Mouse (Mus musculus): ENCODE data around the gene Mamdc2. TPM values are rescaled to one million over a fixed set of nuclear protein-coding genes. Genes with fewer than 3 reads are reported as not detected.
"Not testable (repeated sequence)": the region's sequence is repeated elsewhere in the genome, so short reads cannot be mapped to it uniquely, and the experiment has no call there.

Gene Mamdc2
- total RNA-seq (2021), result 1 to 10 TPM; 2.4 to 2.6 TPM

GRCm38 (mm10) chr19:23447988-23448497, at the start of gene Mamdc2:
Mamdc2 (minus strand) TSS chr19:23448442.
- peak; percentile 40 for DNase-seq

DNA sequence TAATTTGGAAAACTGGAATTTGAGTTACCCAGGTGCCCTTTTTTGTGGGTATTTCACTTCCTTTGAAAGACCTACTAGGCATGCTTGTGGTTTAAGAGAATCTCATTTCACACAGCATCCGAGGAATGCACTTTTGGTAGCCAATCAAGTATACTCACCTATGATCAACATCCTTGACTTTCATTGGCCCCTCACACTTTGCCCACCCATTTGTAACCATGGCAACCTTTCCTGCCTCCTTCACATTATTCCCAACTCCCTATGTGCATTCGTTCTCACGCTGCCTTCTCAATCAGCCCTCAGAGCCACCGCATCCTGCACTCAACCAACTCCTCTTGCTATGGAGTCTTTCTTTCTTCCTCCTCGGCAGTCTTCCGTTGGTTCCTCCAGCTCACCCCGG, 49.8 kb upstream of the Mamdc2 start:
- DNase-seq, result no peak

DNA sequence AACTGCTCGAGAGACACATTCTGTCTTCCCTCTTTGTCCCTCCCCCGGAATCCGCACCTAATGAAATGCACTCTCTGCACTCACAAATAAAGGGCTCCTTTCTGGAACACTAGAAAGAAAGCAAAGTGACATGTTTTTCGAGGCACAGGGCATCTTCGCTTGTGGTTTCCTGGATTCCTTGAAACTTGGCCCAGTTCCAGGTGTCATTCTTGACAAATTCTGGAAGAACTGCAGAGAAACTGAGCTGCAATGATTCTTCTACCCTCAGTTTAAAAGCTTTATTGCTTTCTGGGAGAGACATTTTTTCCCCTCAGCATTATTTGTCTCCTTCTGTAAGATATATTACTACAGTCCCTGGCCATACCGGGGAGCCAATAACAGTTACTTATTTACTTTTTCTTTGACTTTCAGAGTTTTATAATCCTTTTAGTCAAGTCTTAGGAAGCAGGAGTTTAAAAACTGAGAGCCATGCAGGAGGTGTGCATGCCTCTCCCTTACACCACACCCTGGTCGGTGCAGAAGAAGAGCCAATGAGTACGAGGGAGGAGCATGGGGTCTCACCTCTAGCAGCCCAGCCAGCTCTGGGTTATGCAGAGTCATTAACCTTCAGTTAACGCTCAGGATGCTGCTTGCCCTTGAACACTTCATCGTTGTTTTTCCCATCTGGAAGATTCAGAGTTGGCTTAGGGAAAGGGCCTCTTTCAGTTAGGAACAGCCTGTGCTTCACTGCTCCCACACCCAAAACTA, 49.1 kb upstream of the Mamdc2 start:
- DNase-seq, result no peak

GRCm38 (mm10) chr19:23496536-23496935, 48.3 kb upstream of the Mamdc2 start:
- DNase-seq, result no peak

- no peak for DNase-seq
These were observed 44.4 kb upstream of the Mamdc2 start for GRCm38 (mm10) chr19:23492663-23493062.

DNA sequence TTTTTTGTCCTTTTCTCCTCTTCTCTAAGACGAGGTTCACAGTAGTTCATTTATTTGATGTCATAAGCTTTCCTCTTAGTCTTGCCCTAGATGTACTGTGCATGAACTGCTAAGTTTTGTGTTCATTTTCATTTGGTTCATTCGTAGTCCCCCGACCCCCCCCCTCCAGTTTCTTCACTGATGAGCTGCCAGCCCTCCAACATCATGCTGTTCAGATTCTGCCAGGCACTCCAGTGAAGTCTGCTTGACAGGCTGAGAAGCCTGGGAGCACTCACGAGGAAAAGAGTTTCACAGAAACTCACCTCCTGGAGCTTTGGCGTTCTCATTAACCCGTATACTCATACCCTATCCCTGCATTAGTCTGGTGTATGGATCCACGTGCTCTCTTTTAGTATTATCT, 42.5 kb upstream of the Mamdc2 start:
- DNase-seq, result not testable (repeated sequence)

GRCm38 (mm10) chr19:23489780-23490179, 41.5 kb upstream of the Mamdc2 start:
- peak; percentile 28 for DNase-seq

DNA sequence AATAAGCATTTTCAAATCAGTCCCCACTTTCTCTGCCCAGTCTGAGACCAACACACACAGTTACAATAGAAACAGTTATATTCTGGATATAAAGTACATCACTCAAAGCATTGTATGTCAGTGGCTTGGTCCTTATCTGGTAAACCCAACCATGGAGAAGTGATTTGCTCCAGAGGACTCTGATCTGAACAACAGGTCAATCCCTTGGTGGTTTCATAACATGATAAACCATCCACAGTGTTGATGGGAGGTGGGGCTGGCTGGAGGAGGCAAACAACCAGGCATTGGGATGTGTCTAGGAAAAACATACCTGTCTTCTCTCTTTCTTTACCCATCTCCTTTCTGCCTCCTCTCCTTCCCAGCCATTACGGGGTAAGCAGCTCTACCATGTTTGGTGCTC, 39.2 kb upstream of the Mamdc2 start:
- DNase-seq, result no peak

DNA sequence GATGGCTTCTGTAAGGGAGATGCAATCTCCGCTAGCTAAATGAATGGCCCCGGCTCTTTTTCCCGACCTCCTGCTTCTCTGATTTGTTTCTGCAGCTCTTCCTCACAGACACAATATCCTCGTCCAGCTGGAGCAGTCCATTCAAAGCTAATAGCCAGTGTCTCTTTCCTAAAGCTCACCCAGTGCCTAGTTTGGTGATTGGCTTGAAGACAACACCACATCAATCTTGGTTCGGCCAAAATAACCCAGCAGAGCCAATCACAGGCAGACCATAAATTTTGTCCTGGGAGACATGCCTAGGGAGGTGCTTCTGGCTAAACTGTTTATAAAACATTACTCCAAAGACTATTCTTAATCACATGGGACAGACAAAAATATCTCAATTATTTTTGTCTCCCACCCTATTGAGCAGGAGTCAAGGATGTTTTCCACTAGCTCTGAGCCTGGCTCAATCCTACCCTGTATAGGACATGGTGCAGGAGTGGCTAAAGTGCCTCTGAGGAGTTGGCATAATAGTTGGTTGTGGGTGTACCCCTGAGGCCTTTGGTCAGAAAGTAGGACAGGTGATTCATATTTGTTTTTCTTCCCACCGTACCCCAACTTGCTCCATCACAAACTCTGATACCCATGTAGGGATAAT, 38.5 kb upstream of the Mamdc2 start:
- no peak for DNase-seq

DNA sequence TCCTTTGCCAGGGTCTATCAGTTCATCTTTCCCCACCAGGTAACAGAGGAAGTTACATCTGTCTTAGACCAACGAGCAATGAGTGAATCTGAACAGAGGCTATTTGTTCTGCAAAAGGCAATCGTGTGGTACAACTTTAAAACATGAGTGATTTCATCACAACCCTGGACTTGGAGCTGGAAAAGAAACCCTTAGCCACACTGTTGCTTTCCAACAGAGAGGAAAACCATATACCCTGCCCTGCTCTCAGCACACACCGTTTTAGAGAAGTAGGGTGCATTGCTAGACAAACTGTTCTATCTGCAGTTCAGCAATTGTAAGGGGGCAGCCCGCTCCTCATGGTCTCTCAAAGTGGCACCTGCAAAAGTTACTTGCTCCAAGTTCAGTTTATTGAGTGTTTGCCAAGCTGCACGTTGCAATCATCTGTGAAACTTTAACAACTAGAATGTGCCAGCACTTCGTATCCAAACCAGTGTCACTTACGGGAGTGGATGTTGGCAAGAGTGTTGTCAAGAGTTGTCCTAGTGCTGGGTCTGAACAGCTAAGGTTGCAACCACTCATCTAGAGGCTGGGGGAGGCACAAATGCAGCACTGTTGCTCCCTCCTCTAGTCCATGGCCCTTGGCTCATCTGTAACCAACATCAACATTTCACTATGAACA, 37.8 kb upstream of the Mamdc2 start:
- no peak for DNase-seq

GRCm38 (mm10) chr19:23482571-23482970, 34.3 kb upstream of the Mamdc2 start:
- not testable (repeated sequence) for DNase-seq

DNA sequence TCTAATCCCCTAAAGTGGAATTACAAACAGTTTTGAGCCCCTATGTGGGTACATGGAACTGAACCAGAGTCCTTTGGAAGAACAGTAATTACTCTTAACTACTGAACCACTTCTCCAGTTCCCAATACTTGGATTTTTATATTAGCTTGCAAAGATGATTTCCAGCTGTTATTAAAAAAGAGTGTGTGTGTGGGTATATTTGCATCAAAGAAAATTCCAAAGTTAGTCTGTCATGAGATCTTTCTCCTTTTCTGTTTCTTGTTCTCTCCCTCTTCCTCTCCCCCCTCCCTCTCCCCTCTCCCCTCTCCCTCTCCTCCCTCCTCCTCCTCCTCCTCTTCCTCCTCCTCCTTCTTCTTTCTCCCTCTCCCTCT, 31.3 kb upstream of the Mamdc2 start:
- DNase-seq, result no peak

DNA sequence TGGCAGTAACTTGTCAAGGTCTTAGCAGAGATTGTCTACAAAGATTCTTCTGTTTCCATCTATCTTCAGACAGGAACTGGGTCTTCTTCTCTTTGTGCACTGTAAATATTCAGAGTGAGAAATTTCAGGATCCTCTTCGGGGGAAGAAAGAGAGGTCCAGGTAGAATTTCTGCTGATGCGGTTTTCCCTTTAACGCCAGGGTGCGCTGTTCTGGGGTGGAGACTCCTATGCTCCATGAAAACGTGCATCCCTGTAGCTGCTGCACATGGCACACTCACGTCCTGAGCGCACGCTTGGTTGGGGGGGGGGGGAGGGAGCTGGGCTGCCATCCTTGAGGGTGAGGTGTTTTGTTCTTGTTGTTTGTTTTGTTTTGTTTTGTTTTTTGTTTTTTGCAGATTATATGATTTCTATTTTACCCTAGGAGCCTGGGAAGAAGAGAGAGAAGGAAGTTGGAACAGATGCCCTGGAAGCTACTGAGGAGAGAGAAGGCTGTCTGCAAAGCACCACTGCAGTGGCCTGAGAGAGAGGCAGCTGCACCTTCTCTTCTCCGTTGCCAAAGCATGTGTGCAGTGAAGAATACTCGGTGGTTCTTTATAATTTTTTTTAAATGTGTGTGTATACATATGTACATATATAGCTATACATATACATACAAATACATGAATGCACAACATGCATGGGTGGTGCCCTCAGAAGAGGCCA, 30.8 kb upstream of the Mamdc2 start:
- peak; percentile 60 for DNase-seq

GRCm38 (mm10) chr19:23477826-23478225, 29.6 kb upstream of the Mamdc2 start:
- DNase-seq, result peak; percentile 43

DNA sequence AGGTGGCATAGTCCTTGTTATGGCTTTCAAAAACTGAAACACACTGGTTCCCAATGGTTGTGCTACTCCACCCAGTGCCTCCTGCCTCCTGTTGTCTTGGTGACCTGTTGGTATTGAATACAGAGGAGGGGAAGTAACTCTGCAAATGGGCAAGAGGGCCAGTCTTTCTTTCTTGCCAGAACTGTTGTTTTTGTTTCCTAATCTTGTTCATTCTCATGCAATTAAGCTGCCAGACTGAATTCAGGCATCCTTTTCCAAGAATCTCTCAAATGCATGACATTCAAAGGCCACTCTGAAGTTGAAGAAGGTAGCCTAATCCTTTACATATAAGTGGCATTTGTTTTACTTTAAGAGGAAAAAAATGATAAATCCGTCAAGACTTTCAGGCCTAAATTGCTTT, 19.6 kb upstream of the Mamdc2 start:
- no peak for DNase-seq

DNA sequence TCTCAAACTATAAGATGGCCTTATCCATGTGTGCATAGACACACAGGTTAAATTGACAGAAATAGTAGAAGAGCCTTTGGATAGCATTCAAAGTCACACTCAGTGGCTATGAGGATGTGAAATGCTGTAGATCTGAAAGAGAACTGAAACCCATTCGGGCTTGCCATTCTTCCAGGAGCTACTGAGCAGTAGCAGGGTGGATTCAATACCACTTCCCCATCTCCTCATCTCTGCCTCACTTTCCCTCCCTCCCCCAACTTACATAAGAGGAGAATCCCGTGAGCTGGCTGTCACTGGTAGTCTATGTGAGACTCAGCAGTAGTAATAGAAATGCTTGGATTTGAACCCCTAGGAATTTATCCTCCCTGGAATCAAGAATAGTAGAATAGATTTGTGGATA, 18.8 kb upstream of the Mamdc2 start:
- DNase-seq, result no peak

GRCm38 (mm10) chr19:23457492-23457891, 9.2 kb upstream of the Mamdc2 start:
- peak; percentile 10 for DNase-seq

GRCm38 (mm10) chr19:23451361-23451760, 3.1 kb upstream of the Mamdc2 start:
- DNase-seq, result no peak

DNA sequence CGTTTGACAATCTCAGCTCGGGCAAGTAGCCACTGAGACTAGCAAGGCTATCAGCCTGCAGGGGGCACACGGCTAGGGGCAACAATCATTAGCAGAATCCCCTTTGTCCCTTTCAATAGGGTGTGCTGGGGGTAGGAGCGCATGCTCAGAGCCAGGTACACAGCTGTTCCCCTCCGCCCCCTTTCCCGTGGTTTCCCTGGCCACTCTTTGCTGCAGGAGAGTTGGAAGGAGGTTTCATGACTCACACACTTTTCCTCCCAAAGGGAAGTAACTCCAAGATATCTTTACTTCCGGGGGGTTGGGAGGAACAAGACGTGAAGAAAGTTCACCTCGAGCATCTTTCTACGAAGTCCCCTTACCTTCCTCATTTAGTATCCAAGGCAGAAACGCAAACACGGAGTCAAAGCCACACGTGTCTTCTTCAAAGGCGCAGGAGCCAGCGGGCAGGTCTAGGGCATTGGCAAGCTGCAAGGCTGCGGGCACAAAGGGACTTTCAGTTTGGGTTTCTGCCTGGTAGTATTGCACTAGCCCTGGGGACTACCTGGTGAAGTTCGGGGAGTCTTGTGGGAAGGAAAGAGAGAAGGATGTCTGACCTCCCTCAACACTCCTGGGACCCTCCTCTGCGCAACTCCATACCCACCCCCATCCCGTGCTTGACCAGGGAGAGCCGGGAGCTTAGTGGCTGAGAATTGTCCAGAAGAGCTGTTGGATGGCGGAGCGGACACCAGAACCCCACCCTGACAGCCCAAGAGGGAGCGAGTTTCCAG, 838 bp downstream of the Mamdc2 start:
- DNase-seq, result peak; percentile 27

GRCm38 (mm10) chr19:23444910-23445845, 3.1 kb downstream of the Mamdc2 start:
- DNase-seq, result no peak

DNA sequence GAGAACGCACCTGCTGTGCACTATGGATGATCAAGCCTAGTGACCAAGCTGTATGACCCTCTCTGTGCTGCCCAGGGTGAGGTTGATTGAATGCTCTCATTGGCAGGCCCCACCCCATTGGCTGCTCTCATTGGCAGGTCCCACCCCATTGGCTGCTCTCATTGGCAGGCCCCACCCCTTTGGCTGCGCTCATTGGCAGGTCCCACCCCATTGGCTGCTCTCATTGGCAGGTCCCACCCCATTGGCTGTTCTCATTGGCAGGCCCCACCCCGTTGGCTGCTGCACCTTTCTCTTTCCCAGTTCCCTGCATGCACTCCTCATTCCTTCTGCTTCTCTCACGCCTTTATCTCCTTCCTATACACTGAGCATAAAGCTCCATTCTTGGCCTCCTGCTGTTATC, 12.5 kb downstream of the Mamdc2 start:
- DNase-seq, result no peak
